Mouse (Mus musculus) frontal cortex, adult 2 months (tissue): ENCODE measurements around the gene Drc3. TPM values are rescaled to one million over a fixed set of nuclear protein-coding genes. Genes with fewer than 3 reads are reported as not detected.
"Not testable (repeated sequence)": the region's sequence is repeated elsewhere in the genome, so short reads cannot be mapped to it uniquely, and the experiment has no call there.

Experiments used
- DNase-seq, 2 experiments: peaks; one replicate each; pipeline ENCODE4 v3.0.0; 2022; ENCODE audit warnings: low spot score in 1 of 2; ENCODE audit errors: extremely low spot score in 1 of 2
- polyA plus RNA-seq: library from polyadenylated mRNA; depleted of rRNA; stranded (reverse); fragments of >200 nt; gene quantifications from 2 replicates; pipeline ENCODE4 v1.2.3, GENCODE M21; 2012

Drc3 gene
- polyA plus RNA-seq, 1 experiment: 12.5 TPM

DNA sequence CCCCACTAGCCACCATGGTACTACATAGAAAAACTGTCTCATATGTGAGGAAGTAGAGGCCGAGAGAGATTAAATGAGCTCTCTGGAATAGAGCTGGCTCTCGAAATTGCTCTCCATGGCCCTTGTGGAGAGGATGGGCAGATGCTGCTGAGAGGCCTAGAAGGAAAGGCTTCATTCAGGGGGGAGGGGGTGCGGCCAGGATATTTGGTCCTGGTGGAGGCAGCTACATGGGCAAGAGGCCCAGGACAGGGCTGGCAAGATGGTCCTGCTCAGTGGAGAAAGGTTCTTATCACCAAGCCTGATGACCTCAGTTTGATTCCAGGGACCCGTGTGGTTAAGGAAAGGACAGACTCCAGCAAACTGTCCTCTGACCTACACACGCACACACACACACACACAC lies 32.8 kb downstream of the Drc3 start:
- DNase-seq: no peak

DNA sequence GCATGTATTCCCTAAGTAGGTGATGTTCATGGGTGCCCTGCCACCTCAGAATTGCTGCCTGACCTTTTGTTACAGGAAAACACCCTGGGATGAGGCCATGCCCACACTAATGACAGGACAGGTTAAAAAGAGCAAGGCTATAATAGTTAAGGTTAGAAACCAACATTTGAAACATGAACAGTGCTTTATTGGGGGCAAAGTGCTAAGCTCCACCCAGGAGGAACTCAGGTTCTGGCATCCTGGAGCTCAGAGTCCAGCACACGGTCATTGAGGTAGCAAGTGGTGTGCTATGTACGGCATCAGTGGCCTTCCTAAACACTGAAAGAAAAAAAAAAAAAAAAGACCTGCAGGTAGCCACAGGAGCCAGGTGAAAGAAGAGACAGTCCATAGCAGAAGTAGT lies 34.8 kb downstream of the Drc3 start:
- DNase-seq: no peak

DNA sequence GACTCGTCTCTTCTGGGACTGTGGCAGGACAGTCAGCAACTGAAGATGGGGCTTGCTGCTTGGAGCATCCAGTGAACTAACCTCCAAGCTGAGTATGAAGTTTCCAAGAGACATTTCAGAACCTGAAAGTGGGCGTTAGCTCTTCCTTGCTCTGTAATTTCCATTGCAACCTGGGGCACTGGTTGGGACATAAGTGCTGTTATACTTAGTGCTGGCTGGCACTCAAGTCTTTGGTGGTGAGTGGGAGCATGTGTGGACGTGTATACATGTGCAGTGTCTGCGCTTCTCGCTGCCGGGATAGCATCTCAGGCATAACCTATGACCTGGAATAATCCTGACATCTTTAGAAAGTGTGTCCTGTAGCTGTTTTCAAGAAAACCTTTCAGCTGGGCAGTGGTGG lies 38.2 kb downstream of the Drc3 start:
- DNase-seq: peak in 1 of 2 experiments; percentile 24

DNA sequence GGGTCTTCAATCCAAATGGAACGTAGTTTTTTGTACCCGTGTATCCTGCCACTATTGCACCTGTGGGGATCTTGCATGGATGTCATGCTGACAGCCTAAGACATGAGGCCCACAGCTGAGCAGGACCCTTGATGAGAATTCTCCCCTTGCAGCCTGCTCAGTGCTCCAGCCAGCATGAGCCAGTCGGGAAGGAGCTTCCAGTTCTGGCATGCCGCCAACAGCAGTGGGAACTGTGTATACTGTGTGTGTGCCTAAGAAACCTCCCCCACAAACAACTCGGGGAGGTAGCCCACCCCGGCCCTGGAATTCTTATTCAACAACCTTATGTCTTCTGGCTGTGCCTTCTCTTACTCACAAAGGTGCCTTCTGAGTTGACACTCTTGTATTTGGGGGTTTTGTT lies 43.4 kb downstream of the Drc3 start:
- no peak for DNase-seq

DNA sequence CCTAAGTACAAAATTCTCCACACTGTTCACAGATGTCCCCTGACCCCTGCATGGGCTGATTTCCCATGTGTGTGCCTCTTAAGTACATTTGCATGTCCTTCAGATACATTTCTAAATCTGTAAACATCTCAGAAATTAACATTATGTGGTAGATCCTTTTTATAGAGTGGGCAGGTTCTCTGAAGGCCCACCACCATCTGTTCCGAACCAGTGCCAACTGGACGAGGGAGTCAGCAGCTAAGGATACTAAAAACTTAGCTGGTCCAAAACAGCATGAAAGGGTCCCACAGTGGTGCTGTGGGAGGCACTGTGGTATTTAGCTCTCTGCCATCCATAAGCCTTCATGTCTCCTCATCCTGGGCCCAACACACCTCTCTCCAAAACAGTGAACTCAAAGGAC lies 44.0 kb downstream of the Drc3 start:
- peak; percentile 59 to 65 for DNase-seq

DNA sequence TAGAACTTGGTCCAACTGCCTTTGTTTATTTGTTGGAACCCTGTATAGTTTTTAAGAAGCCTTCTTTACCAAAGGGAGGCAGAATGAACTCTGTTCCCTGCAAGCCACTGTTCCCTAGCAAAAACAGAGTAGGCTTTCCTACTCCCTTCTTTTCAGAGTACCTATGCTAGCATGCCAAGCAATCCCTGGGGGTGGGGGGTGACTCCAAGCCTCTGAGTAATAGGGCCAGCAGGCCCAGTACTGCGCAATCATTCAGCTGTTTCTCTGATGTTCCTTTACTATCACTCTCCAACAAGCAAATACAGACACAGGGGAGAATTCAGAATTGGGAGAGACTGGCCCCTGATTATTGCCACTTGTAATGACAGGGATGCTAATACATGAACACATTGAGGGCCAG lies 53.5 kb downstream of the Drc3 start:
- DNase-seq: no peak

DNA sequence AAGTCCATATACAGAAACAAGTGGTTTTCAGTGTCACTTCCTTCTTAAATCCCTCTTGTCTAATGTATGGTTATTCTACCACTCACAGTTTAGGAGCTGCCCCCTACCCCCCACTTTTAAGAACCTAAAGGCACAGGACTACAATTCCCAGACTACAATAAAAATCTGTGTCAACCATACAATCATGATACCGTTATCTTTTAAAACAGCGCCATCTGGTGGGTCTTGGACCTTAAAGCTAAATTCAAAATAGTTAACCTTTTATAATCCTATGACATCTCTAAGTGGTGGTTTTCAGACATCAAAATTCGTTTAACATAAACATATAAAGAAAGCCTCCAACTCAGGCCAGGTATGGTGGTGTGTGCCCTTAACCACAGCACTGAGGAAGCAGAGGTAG lies 59.0 kb downstream of the Drc3 start:
- DNase-seq: peak; percentile 38 to 92

DNA sequence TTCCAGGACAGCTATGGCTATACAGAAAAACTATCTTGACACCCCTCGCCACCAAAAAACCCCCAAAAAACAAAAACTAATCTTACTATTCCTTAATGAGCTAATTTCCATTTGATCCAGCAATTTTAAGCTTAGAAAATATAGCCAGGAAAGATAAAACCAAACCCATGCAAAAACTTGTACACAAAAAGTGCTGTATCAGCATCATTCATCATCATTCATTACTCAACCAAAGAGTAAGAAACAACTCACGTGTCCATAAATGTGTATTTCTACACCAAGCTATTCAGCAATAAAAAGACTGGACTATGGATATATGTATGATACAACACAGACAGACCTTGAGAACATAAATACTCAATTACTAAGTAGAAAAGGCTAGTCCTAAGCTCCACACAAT lies 59.8 kb downstream of the Drc3 start:
- DNase-seq: no peak

DNA sequence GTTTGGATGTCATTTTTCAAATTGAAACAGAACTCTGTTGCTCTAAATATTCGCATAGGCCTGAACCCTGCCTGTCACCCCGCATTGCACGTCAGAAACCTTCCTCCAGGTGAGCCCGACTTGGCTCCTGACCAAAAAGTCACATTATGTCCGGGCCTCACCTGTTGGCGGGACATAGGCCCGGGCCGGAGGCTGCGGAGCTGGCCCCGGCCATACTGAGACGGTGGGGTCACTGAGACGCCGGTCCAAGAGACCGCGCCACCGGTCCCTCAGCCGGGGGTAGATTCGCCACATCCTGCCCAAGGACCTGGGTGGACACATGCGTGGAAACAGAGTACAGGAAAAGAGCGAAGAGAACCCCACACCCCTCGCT lies 63.4 kb downstream of the Drc3 start:
- peak in 1 of 2 experiments; percentile 24 for DNase-seq

DNA sequence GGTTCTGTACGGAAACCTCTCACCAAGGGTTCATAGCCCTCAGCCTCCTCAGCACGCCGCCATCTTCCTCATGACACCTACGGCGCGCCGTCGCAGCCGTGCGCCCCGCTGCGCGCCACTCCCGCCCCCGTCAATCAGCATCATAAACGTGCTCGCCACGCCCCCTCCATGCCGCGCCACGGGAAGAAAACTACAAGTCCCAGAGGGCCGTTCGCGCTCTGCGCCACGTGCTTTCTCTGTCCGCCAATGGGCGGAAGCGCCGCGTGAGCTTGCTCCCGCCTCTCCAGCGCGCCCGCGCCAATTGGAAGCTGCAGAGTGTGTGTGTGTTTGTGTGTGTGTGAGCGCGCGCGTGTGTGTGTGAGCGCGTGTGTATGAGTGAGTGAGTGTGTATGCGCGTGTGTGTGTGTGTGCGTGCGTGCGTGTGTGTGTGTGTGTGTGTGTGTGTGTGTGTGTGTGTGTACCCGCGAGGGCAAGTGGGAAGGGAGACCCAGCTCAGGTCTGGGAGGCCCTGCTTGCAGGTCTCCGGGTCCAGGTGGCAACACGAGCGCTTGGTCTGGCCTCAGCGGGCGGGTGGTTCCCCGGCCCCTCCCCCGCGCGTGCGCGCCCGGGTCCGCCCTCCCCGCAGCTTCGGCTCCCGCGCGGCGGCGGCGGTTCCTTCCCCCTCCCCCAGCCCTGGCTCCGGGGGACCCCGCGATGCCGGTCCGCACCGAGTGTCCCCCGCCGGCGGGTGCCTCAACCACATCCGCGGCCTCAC lies 64.0 kb downstream of the Drc3 start, which contains the start of gene Gid4:
Gene Gid4 (plus strand): TSS at position 183 of the 754 bp plus-strand sequence.
- DNase-seq: peak; percentile 98 to 99

DNA sequence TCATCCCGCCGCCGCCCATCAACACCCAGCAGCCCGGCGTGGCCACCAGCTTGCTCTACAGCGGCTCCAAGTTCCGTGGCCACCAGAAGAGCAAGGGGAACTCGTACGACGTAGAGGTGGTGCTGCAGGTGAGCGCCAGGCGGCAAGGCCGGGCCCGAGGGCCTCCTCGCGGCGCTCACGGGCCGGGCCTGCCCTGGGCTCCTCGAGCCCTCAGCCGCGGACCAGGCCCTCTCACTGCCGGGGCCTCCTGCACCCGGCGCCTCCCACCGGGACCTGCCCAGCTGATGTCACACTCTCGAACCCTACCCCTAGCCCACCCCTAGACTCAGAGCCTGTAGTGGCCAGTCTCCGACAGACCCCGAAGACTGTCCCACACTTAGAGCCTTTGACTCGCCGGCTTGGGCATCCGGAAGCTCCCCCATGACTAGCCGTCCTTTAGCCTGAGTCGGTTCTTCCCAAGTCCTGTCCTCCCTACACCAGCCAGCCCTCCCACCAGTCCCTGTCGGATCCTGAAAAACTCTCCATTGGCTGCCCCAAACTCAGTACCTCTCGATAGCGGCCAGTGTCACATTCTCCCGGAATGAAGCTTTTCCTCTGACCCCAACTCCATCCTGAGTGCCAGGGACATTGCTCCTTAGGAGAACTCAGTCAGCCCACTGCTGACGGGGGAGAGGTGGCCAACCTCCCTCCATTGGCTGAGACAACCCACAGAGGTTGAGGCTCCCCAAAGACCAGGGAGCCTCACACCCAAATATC lies 64.8 kb downstream of the Drc3 start, which contains the start of gene Atpaf2:
Gene Atpaf2 (minus strand): TSS at position 741 of the 756 bp plus-strand sequence.
- DNase-seq: peak in 1 of 2 experiments; percentile 10

DNA sequence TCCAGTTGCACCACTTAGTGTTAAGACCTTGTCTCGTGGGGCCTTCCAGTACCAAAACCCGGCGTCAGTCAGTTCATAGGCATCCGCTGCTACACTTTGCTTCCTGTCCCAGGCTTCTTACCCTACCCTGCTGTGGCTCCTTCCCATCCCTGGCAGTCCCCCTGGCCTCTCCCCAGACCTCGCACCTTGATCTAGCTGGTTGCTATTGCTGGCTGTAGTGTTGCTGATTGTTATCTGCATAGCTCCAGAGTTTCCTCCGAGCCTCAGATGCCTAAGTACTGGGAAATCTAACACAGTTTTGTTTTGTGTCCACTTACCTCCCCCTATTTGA lies 65.3 kb downstream of the Drc3 start:
- DNase-seq: no peak

DNA sequence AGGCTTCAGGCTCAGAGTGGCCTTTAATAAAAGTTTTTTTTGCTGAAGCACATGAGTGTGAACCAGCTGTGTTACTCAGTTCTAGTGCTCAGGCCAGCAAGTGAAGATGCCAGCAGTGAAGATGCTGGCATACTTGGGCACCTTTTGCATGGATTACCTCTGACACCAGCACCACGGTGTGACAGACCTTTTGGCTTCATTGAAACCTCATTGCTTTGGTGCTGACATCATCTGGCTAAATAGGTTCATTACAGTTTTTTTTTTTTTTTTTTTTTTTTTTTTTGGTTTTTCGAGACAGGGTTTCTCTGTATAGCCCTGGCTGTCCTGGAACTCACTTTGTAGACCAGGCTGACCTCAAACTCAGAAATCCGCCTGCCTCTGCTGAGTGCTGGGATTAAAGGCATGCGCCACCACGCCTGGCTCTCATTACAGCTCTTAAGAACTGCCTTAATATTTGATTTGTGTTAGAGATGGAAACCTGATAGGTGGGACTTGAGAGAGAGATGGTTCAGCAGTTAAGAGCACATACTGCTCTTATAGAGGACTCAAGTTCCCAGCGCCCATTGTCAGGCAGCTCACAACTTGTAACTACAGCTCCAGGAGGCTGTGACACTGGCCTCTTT lies 69.0 kb downstream of the Drc3 start:
- DNase-seq: no peak

DNA sequence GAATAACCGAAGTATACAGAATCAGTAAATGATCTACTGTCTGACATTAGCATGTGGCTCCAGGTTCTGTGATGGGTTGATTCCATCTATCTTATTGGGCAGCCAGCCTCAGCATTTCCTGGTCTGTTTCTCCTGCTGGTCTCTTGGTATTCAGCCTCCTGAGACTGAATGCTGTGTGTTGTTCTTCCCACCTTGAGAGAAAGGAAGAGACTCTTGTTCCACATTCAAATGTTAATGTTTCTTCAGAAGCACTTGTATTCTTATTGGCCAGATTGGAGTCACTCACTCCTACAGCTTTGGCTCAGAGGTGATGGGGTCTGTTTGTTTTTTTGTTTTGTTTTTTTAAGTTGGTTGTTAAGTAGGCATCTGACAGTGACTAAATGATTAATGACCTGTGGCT lies 69.9 kb downstream of the Drc3 start:
- DNase-seq: no peak

DNA sequence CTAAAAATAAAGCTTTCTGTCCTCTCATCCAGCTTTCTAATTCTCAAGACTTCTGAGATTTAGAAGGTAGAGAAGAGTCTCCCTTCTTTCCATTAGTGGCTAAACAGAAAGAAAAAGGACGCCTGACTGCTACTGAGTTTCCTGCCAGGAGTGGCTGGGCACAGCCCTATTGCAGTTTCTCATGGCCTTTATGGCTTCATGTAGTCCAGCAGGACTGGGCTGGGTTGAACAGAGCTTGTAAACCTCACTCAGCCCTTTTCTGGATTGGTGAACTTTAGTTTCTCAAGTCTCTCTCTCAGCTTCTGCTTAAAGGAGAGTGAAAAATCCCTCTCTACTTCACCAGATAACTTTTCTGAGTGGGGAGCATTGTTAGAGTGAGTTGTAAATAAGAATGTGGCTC lies 73.3 kb downstream of the Drc3 start:
- no peak for DNase-seq

DNA sequence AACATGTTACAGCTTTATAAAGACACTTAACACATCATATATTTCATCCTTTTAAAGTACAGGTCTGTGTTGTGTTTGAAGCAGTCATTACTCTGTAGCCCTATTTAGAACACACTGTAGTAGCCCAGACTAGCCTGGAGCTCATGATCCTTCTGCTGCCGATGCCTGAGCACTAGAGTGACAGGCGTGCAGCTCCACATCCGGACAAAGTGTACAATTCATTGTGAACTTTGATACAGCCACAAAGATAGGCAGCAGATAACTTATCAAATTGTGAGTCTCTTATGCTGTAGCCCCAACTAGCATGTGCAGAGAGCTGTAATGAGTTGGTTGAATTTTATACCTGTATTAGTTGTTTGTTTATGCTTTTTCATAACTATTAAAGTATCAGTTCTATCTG lies 74.5 kb downstream of the Drc3 start:
- DNase-seq: no peak

DNA sequence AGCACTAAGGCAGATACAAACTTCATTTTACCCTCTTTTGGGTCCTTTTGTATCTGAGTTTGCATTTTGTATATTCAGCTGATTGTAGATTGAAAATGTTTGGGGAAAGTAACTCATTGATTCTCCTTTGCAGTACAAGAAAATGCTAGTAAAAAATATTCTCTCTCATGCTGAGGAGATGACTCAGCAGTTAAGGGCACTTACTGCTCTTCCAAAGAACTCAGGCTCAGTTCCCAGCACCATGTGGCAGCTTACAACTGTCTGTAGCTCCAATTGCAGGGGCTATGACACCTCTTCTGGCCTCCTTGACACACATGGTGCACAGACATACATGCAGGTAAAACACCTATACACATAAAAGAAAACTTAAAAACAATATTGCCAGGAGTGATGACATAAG lies 80.4 kb downstream of the Drc3 start:
- DNase-seq: no peak

DNA sequence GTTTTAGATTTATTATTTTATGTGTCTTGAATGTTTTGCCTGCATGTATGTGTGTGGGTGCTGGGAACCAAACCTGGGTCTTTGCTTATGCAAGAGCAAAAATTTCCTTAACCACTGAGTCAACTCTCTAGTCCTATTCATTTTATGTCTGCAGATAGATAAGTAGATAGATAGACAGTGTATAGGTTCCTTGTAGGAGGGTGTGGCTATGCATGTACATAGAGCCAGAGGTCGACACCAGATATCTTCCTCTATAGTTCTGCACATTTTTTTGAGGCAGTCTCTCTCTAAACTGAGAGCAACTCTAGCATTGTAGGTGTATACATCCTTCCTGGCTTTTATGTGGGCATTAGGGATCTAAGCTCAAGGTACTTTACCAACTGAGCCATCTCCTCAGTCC lies 82.0 kb downstream of the Drc3 start:
- DNase-seq: no peak

DNA sequence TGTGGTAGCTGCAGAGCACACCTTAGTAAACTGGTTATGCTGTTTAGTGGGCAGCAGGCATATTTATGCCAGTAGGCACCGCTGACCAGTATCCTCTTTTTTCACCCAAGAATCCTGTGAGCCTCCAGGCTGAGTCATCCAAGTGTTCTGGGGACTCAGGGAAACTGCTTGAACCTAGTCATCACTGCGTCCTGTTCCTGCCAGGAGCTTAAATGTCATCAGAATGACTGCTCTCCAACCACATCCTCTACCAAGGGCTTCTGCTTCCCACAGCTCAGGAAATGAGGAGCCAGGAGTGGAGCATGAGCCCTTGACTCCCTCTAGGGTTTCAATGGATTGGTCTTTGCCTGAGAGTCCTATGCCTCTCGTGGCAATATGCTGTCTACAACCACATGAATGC lies 83.5 kb downstream of the Drc3 start:
- no peak for DNase-seq

DNA sequence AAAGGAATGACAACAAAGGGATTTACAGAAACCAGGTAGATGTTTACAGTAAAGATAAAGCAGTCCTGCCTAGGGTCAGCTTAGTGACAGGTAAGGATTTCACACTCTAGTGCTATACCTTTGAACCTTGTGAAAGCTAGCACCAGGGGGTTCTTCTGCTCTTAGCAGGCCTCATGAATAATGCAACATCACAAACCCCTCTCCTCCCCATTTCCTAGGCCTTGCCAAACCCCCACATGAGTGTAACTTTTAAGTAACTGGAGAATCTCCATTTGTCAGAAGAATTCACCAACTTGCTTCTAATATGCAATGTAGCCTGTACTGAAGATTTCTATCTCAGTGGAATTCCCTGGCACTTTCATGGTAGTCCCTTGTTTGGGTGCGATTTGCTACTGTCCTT lies 86.5 kb downstream of the Drc3 start:
- not testable (repeated sequence) for DNase-seq

DNA sequence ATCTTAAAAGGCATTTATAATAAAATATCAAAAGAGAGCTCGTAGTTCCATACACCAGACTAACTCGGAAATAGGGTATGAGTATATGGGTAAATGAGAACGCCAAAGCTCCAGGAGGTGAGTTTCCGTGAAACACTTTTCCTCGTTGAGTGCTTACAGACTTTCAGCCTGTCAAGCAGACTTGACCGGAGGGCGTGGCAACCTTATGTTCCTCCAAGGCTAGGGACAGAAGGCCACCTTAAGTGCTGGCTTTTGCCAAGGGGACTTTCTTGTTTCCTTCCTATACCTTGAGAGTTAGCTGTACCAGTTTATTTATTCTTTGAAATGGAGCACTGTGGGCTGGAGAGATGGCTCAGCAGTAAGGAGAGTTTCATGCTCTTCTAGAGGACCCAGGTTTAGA lies 87.0 kb downstream of the Drc3 start:
- no peak for DNase-seq

DNA sequence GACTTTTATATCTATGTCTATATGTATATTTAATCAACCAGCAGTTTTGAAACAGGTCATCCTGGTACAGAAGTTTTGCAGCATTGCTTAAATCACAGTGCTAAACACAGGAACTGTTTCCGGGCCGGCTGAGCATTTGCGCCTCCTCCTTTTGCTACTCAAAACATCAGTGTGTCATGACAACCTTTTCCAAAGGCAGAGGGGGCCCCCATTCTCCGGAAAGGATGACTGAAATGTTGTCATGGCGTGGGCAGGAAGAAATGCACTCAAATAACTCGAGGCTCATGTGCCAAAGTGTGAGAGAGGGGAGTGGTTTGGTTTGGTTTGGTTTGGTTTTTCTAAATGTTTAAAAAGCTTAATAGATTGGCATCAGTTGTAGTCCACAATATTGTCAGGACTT lies 89.8 kb downstream of the Drc3 start:
- peak in 1 of 2 experiments; percentile 52 for DNase-seq
